Mouse (Mus musculus) G1E (cell line): ENCODE data around the gene Xbp1.

Source experiments
- CTCF ChIP-seq: IDR thresholded peaks from 2 replicates; pipeline ENCODE4 v1.5.1; 2012; ENCODE audit warnings: low read depth, low read length, inconsistent platforms, mixed read lengths
- GATA1 ChIP-seq: IDR thresholded peaks from 2 replicates; pipeline ENCODE4 v1.6.1; 2012; ENCODE audit warnings: borderline replicate concordance, low read length, inconsistent platforms, mixed read lengths
- GATA2 ChIP-seq: IDR thresholded peaks from 2 replicates; pipeline ENCODE4 v1.6.1; 2012; ENCODE audit warnings: low read depth, low read length, inconsistent platforms, borderline replicate concordance
- POLR2AphosphoS5 ChIP-seq: IDR thresholded peaks from 2 replicates; pipeline ENCODE4 v1.6.1; 2012; ENCODE audit warnings: low read depth, low read length, inconsistent platforms; ENCODE audit not compliant: insufficient replicate concordance
- TAL1 ChIP-seq: conservative IDR thresholded peaks from 2 replicates; pipeline ENCODE4 v1.6.1; 2012; ENCODE audit warnings: low read depth, low read length, inconsistent platforms, mixed read lengths

DNA sequence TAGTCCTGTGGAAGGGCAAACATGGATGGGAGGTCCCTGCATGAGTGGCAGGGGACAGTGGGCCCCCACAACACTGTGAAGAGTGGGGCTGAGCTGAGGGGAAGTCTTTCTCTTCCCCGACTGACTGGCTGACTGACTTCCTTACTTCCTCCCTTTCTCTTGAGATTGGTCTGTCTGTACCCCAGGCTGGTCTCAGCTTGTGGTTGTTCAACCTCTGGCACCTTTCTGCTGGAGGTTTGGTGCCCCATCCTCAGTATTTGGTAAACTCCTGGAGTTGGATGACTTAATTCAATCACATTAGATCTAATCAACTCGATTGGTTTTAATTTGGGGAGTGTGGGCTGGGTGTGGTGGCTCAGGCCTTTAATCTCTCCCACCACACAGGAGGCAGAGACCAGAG, 46.0 kb downstream of the Xbp1 start:
- TF ChIP-seq CTCF (no peak), GATA1 (no peak), TAL1 (no peak), GATA2 (no peak), POLR2AphosphoS5 (no peak)
